Mouse (Mus musculus) CH12.LX (cell line): ENCODE results near the gene E4f1. TPM values are rescaled to one million over a fixed set of nuclear protein-coding genes. Genes with fewer than 3 reads are reported as not detected.
A peak's percentile ranks its signal among the peaks of the same experiment; 100 is the strongest.

Experiments used
- DNase-seq: peaks from one replicate; pipeline ENCODE4 v3.0.0-alpha.2; 2013; ENCODE audit errors: extremely low read depth
- H3K27ac ChIP-seq: 2 replicates; pipeline ENCODE4 v1.5.1; 2012; ENCODE audit warnings: low read depth, mild to moderate bottlenecking, control low read depth, moderate library complexity; ENCODE audit not compliant: insufficient read depth
- H3K27me3 ChIP-seq: replicated peaks from 2 replicates; pipeline ENCODE3; 2012; ENCODE audit warnings: inconsistent platforms
- H3K36me3 ChIP-seq, 2 experiments: replicated peaks in 1 of 2; 2 replicates each; pipeline versions ENCODE3 to v1.6.1; 2012; ENCODE audit warnings: inconsistent platforms in 1 of 2, low read length in 1 of 2, mild to moderate bottlenecking in 1 of 2, mixed read lengths in 1 of 2, moderate library complexity in 1 of 2; ENCODE audit not compliant: control insufficient read depth in 1 of 2, insufficient read depth in 1 of 2
- H3K4me1 ChIP-seq, 2 experiments: 2 replicates each; pipeline ENCODE4 v1.6.1; 2012; ENCODE audit warnings: inconsistent platforms in 1 of 2, moderate library complexity in 1 of 2; ENCODE audit not compliant: insufficient read depth in 2 of 2, control insufficient read depth in 1 of 2
- H3K4me2 ChIP-seq: 2 replicates; pipeline ENCODE4 v1.6.1; 2012; ENCODE audit warnings: low read depth, mild to moderate bottlenecking, control low read depth; ENCODE audit not compliant: poor library complexity, insufficient read depth, severe bottlenecking
- H3K4me3 ChIP-seq, 3 experiments: fragments of 150-350 bp in 1 of 3; sonication (generic) in 1 of 3; replicated peaks in 1 of 3; 2 replicates each; pipeline versions ENCODE3 to v1.5.1; 2011 to 2012; ENCODE audit warnings: low read depth in 2 of 3, low read length in 2 of 3, mild to moderate bottlenecking in 2 of 3, moderate library complexity in 2 of 3, control low read depth in 1 of 3, improper control_type of control experiment in 1 of 3, inconsistent platforms in 1 of 3, mixed read lengths in 1 of 3; ENCODE audit not compliant: poor library complexity in 1 of 3
- H3K79me2 ChIP-seq: replicated peaks from 2 replicates; pipeline ENCODE4 v1.6.1; 2012; ENCODE audit warnings: mild to moderate bottlenecking, moderate library complexity; ENCODE audit not compliant: control insufficient read depth, poor library complexity, insufficient read depth, severe bottlenecking; ENCODE audit errors: extremely low read depth
- H3K9ac ChIP-seq: 2 replicates; pipeline ENCODE4 v1.6.1; 2012; ENCODE audit warnings: low read depth, mild to moderate bottlenecking, control low read depth, moderate library complexity; ENCODE audit not compliant: insufficient read depth
- H3K9me3 ChIP-seq: replicated peaks from 2 replicates; pipeline ENCODE3; 2012; ENCODE audit warnings: low read length, inconsistent platforms, mixed read lengths
- E2F4 ChIP-seq: IDR thresholded peaks from 2 replicates; pipeline ENCODE4 v1.6.1; 2011; ENCODE audit warnings: low read depth, low read length, improper control_type of control experiment; ENCODE audit not compliant: insufficient replicate concordance
- ELF1 ChIP-seq: IDR thresholded peaks from 2 replicates; pipeline ENCODE4 v1.6.1; 2014; ENCODE audit warnings: low read depth, mild to moderate bottlenecking, inconsistent platforms, low read length, improper control_type of control experiment
- HCFC1 ChIP-seq: IDR thresholded peaks from 2 replicates; pipeline ENCODE4 v1.6.1; 2012; ENCODE audit warnings: low read depth, mild to moderate bottlenecking, inconsistent platforms, low read length, improper control_type of control experiment
- IRF4 ChIP-seq: IDR thresholded peaks from 2 replicates; pipeline ENCODE4 v1.6.1; 2014; ENCODE audit warnings: low read depth, mild to moderate bottlenecking, inconsistent platforms, low read length, improper control_type of control experiment
- JUND ChIP-seq: conservative IDR thresholded peaks from 2 replicates; pipeline ENCODE4 v1.6.1; 2011; ENCODE audit warnings: low read depth, low read length, improper control_type of control experiment
- MEF2A ChIP-seq: IDR thresholded peaks from 2 replicates; pipeline ENCODE4 v1.6.1; 2014; ENCODE audit warnings: low read depth, mild to moderate bottlenecking, inconsistent platforms, low read length, improper control_type of control experiment, borderline replicate concordance
- MXI1 ChIP-seq: IDR thresholded peaks from 2 replicates; pipeline ENCODE4 v1.6.1; 2011; ENCODE audit warnings: mild to moderate bottlenecking, low read depth, low read length, improper control_type of control experiment
- MYC ChIP-seq: IDR thresholded peaks from 2 replicates; pipeline ENCODE4 v1.6.1; 2011; ENCODE audit warnings: low read depth, mild to moderate bottlenecking, improper control_type of control experiment, low read length
- NRF1 ChIP-seq: IDR thresholded peaks from 2 replicates; pipeline ENCODE4 v1.6.1; 2014; ENCODE audit warnings: low read depth, mild to moderate bottlenecking, inconsistent platforms, low read length, improper control_type of control experiment, moderate library complexity
- TBP ChIP-seq: conservative IDR thresholded peaks from 2 replicates; pipeline ENCODE4 v1.6.1; 2011; ENCODE audit warnings: low read depth, low read length, improper control_type of control experiment
- UBTF ChIP-seq: IDR thresholded peaks from 2 replicates; pipeline ENCODE4 v1.6.1; 2012; ENCODE audit warnings: low read depth, mild to moderate bottlenecking, inconsistent platforms, low read length, improper control_type of control experiment, moderate library complexity
- USF1 ChIP-seq: IDR thresholded peaks from 2 replicates; pipeline ENCODE4 v1.6.1; 2014; ENCODE audit warnings: low read depth, mild to moderate bottlenecking, inconsistent platforms, low read length, improper control_type of control experiment
- USF2 ChIP-seq: conservative IDR thresholded peaks from 2 replicates; pipeline ENCODE4 v1.6.1; 2011; ENCODE audit warnings: low read depth, low read length, improper control_type of control experiment
- ZC3H11A ChIP-seq: IDR thresholded peaks from 2 replicates; pipeline ENCODE4 v1.6.1; 2012; ENCODE audit warnings: low read depth, mild to moderate bottlenecking, inconsistent platforms, low read length, improper control_type of control experiment
- ZKSCAN1 ChIP-seq: IDR thresholded peaks from 2 replicates; pipeline ENCODE4 v1.6.1; 2012; ENCODE audit warnings: low read depth, inconsistent platforms, low read length, improper control_type of control experiment, borderline replicate concordance
- ZNF384 ChIP-seq: IDR thresholded peaks from 2 replicates; pipeline ENCODE4 v1.6.1; 2012; ENCODE audit warnings: low read depth, low read length, improper control_type of control experiment, inconsistent platforms
- dilution Hi-C: fragments of 300-500 bp; cut with MboI; formaldehyde crosslinking; loops from 2 replicates; pipeline ENCODE4 v1.14.3; 2020; ENCODE audit warnings: low sequenced_read_pairs; ENCODE audit not compliant: extremely low pct_unique_long_range_greater_than_20kb, extremely low pct_ligation_motif_present
- in situ Hi-C: fragments of 300-500 bp; cut with MboI; formaldehyde crosslinking; loops from 3 replicates; pipeline ENCODE4 v1.14.3; 2019; ENCODE audit warnings: low sequenced_read_pairs, low pct_ligation_motif_present, low pct_unique_long_range_greater_than_20kb, mixed read lengths
- polyA plus RNA-seq: library from polyadenylated mRNA; unstranded; fragments of >175 nt; gene quantifications from 2 replicates; pipeline ENCODE4 v1.2.1, GENCODE M21; 2012; ENCODE audit warnings: low read depth; ENCODE audit not compliant: insufficient read length
- total RNA-seq, 2 experiments: library from RNA; depleted of rRNA; stranded (reverse); fragments of 300-350 nt in 1 of 2; fragments of >200 nt in 1 of 2; gene quantifications; 2 replicates each; pipeline ENCODE4 v1.2.3; 2012 to 2014

Gene E4f1
- total and polyA plus RNA-seq, 3 experiments: 10.2 to 22.7 (median 16.2) TPM

DNA sequence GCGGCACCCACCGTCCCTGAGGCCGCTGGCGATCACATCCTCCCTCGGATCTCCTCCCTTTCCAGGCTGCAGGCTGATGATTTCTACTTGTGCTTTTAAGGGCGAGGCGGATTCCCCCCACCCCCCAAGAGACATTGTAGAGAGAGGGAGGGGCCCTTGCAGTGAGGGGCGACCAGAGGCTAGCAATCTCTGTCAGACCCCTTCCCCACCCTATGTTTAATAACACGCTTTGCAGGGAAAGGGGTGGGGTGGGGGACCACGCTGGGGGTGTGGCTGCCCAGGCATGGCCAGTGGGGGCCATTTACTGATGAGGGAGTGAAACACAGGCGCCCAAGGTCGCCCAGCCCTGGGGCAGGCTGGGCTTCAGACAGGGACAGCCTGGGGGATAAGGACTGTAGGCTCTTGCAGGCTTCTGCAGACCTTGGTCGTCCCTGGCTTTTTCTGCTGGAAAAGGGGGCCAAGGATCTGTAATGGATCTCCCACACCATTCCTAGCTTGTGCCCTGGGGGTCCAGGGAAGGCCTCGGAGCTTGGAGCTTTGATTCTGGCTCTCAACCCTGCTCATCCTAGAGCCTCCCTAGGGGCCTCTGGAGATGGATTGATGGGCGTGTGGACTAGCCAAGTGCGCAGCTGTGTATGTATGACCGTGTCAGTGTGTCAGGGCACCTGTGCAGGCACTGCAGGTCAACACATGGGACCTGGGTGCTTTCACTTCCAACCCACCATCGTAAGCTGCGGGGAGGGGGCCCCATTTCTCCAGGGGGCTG is 19.3 kb upstream of the E4f1 start:
- Histone ChIP-seq H3K36me3 (no peaks in the 10 kb centered on the region), H3K27me3 (peaks cover 56% of the 10 kb centered on the region), H3K9me3 (no peaks in the 10 kb centered on the region), H3K4me1 (peaks cover 5 to 6% of the 10 kb centered on the region in 2 experiments; a peak in 2 of 4 replicates), H3K4me2 (peak overlapping the region; percentile 76; the same call in 1 of the 2 replicates), H3K79me2 (no peaks in the 10 kb centered on the region), H3K27ac (no peak overlapping the region), H3K4me3 (peak overlapping the region in 1 of 3 experiments; percentile 47), H3K9ac (no peak overlapping the region)
- no peak for DNase-seq
- TF ChIP-seq ZKSCAN1 (no peak), HCFC1 (no peak), MXI1 (no peak), E2F4 (no peak), USF1 (no peak), ELF1 (no peak), IRF4 (no peak), MEF2A (no peak), NRF1 (no peak), MYC (no peak), USF2 (no peak), ZC3H11A (no peak), JUND (no peak), ZNF384 (no peak)
- in situ Hi-C loops: no loop called here
- dilution Hi-C loops: no loop called here

DNA sequence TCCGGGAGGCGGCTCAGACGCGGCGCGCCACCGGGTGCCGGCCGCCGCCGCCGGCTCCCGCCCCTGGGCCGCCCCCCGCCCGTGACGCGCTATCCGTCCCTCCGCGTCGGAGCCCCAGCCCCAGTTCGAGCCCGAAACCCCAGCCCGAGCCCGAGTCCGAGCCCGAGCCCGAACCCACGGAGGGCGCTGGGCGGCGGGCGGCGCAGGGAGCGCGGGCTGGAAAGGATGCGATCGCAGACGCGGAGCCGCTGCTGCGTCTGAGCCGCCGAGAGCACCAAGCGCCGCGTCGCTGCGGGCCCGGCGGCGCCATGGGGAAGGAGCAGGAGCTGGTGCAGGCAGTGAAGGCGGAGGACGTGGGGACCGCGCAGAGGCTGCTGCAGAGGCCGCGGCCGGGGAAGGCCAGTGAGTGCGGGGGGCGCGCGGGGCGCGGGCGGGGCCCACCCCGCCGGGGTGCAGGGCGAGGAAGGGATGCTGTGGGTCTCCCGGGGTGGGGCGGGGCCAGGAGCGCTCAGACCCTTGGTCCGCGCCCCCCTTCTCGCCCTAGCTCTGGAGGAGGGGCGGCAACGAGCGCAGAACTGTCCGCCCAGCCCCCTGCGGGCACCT is 18.6 kb upstream of the E4f1 start:
- H3K79me2 ChIP-seq: no peaks in the 10 kb centered on the region
- H3K27ac ChIP-seq: no peak overlapping the region
- no peak overlapping the region; the same call in 1 of the 2 replicates for H3K9ac ChIP-seq
- H3K4me2 ChIP-seq: peak overlapping the region; percentile 76
- no peaks in the 10 kb centered on the region for H3K9me3 ChIP-seq
- peaks cover 56% of the 10 kb centered on the region for H3K27me3 ChIP-seq
- peaks cover 5 to 6% of the 10 kb centered on the region in 2 experiments; a peak in 2 of 4 replicates for H3K4me1 ChIP-seq
- no peaks in the 10 kb centered on the region for H3K36me3 ChIP-seq
- TF ChIP-seq UBTF (peak; percentile 83; the same call in 1 of the 2 replicates), TBP (no peak)
- dilution Hi-C loops (no loop called here), in situ Hi-C loops (no loop called here)
- peak overlapping the region in 1 of 3 experiments; percentile 47 for H3K4me3 ChIP-seq
- no peak for DNase-seq
